Mouse (Mus musculus) heart, postnatal 14 days (tissue): Measurements from ENCODE around the gene 0610030E20Rik. TPM values are rescaled to one million over a fixed set of nuclear protein-coding genes. Genes with fewer than 3 reads are reported as not detected.

ENCODE experiments used
- DNase-seq, 2 experiments: peaks; one replicate each; pipeline ENCODE4 v3.0.0; 2021 to 2022
- intact Hi-C: fragments of 180-260 bp; cut with DNase I; formaldehyde crosslinking; loops from one replicate; pipeline ENCODE4 v1.15.1; 2025
- total RNA-seq, 2 experiments: library from RNA; stranded (reverse); gene quantifications; 2 replicates each; pipeline ENCODE4 v1.2.3; 2021

0610030E20Rik gene
- total RNA-seq, 2 experiments from 2014 or later, result 13.1 to 14.4 TPM

- no peak for DNase-seq
- intact Hi-C loops, result loop anchor here (5.0 kb wide), 1 partner anchor 41 kb away; the partner anchor contains the start of genes 0610030E20Rik and Usp39
Measured at GRCm38 (mm10) chr6:72388266-72388665, 41.1 kb downstream of the 0610030E20Rik start.

DNA sequence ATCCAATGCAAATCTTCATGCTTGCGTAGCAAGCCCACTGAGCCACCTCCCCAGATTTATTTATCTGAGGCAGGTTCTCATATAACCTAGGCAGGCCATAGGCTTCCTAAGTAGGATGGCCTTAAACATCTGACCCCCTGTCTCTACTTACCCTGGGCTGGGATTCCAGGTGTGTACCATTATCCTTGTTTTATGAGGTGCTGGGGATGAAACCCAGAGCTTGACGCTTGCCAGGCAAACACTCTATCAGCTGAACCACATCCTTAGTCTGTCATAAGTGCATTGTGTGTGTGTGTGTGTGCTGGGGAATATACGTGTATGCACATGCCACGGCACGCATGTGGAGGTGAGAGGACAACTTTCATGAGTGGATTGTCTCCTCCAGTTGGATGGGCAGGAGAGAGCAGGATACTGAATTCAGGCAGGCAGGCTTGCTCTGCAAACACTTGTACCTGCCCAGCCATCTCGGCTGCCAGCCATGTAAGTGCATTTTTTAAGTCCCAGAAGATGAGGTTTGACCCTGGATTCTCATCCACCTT, 41.7 kb downstream of the 0610030E20Rik start:
- no peak for DNase-seq
- intact Hi-C loops, result loop anchor here (5.0 kb wide), 1 partner anchor 42 kb away; the partner anchor contains the start of genes 0610030E20Rik and Usp39

GRCm38 (mm10) chr6:72389471-72389940, 42.4 kb downstream of the 0610030E20Rik start:
- intact Hi-C loops, result loop anchor here (5.0 kb wide), 1 partner anchor 42 kb away; the partner anchor contains the start of genes 0610030E20Rik and Usp39
- DNase-seq, result no peak

- DNase-seq, result peak; percentile 90 to 93
- intact Hi-C loops, result loop anchor here (5.0 kb wide), 1 partner anchor 43 kb away; the partner anchor contains the start of genes 0610030E20Rik and Usp39
Measured at GRCm38 (mm10) chr6:72389941-72390771, 43.0 kb downstream of the 0610030E20Rik start, which contains the start of gene Vamp8. TSS of gene Vamp8 (minus strand) at chr6:72390703.

- intact Hi-C loops, result no loop called here
Measured at GRCm38 (mm10) chr6:72390795-72391521, 43.8 kb downstream of the 0610030E20Rik start.

GRCm38 (mm10) chr6:72392341-72392740, 45.2 kb downstream of the 0610030E20Rik start:
- DNase-seq, result no peak
- intact Hi-C loops, result no loop called here

More at GRCm38 (mm10) chr6:72390795-72391521, 43.8 kb downstream of the 0610030E20Rik start:
- peak; percentile 70 to 72 for DNase-seq

- no peak for DNase-seq
- intact Hi-C loops, result no loop called here
Measured at GRCm38 (mm10) chr6:72396837-72397251, 49.7 kb downstream of the 0610030E20Rik start.

DNA sequence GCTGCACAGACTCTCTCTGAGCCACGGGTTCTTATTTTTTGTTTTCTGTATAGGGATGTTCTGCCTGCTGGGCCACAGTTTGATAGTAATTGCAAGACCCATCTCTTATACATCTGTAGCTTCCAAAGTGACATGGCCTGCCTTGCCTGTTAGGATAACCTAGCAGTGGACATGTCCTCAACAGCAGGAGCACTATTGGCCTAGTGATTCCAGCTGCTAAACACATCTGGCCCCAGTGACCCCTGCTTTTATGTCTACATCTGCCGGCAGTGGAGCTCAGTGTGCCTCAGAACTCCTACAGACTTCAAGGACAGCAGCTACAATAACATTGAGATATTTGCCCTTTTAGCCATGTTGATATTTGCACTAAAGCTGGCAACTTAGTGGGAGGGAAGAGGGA, 52.9 kb downstream of the 0610030E20Rik start:
- intact Hi-C loops, result loop anchor here (5.0 kb wide), 1 partner anchor 43 kb away; the partner anchor contains the start of gene Tmem150a
- no peak for DNase-seq

GRCm38 (mm10) chr6:72401875-72402274, 54.8 kb downstream of the 0610030E20Rik start:
- intact Hi-C loops, result loop anchor here (5.0 kb wide), 1 partner anchor 45 kb away; the partner anchor contains the start of gene Tmem150a
- peak; percentile 78 to 81 for DNase-seq

Other genes starting within 250 kb of the 0610030E20Rik start
- 10 to 100 TPM; 43.3 to 46.0 TPM for gene St3gal5, start 249.7 kb upstream of the 0610030E20Rik start, total RNA-seq
- 10 to 100 TPM; 10.1 to 11.3 TPM for gene Atoh8, start 111.7 kb upstream of the 0610030E20Rik start, total RNA-seq
- under 1 TPM in 1 of 2 experiments, not detected in 1; 0.81 TPM for gene Sftpb, start 42.7 kb upstream of the 0610030E20Rik start, total RNA-seq
- 10 to 100 TPM; 16.6 to 19.7 TPM for gene Usp39, start 2.1 kb upstream of the 0610030E20Rik start, total RNA-seq
- gene Tmem150a, start 8.1 kb downstream of the 0610030E20Rik start, total RNA-seq, result 10 to 100 TPM; 14.7 to 17.6 TPM
- 10 to 100 TPM; 45.5 to 46.5 TPM for gene Rnf181, start 19.6 kb downstream of the 0610030E20Rik start, total RNA-seq
- gene Vamp5, start 33.2 kb downstream of the 0610030E20Rik start, total RNA-seq, result 10 to 100 TPM; 48.8 to 54.0 TPM
- 10 to 100 TPM; 71.0 to 75.5 TPM for gene Vamp8, start 43.4 kb downstream of the 0610030E20Rik start, total RNA-seq
- gene Ggcx, start 67.0 kb downstream of the 0610030E20Rik start, total RNA-seq, result 10 to 100 TPM; 29.8 to 32.5 TPM
- 100 to 1,000 TPM; 186 to 202 TPM for gene Mat2a, start 92.2 kb downstream of the 0610030E20Rik start, total RNA-seq
- under 1 TPM in 1 of 2 experiments, not detected in 1; 0.29 TPM for gene Sh2d6, start 174.4 kb downstream of the 0610030E20Rik start, total RNA-seq
- gene Capg, start 197.1 kb downstream of the 0610030E20Rik start, total RNA-seq, result 10 to 100 TPM in 1 of 2 experiments, 1 to 10 TPM in 1; 9.9 to 10.0 TPM